Mouse (Mus musculus) forebrain, embryonic 14.5 days (tissue): ENCODE results near the gene Clec4f. TPM values are rescaled to one million over a fixed set of nuclear protein-coding genes. Genes with fewer than 3 reads are reported as not detected.

ENCODE experiments used
- ATAC-seq: fragments of 200-750 bp; cut with Nextera tagmentation; 2 replicates; pipeline ENCODE4 v1.8.0; 2017; ENCODE audit warnings: mild to moderate bottlenecking, moderate library complexity
- DNase-seq: peaks from one replicate; pipeline ENCODE4 v3.0.0-alpha.2; 2015; ENCODE audit warnings: low spot score
- H3K27ac ChIP-seq: fragments of 300-500 bp; sonication (generic); 2 replicates; pipeline ENCODE4 v1.5.1; 2014; ENCODE audit warnings: low read depth, mild to moderate bottlenecking, control low read depth, low read length, moderate library complexity
- H3K27me3 ChIP-seq: fragments of 300-500 bp; sonication (generic); replicated peaks from 2 replicates; pipeline ENCODE4 v1.6.1; 2014; ENCODE audit warnings: low read length, control low read depth, mixed read lengths; ENCODE audit not compliant: control insufficient read depth, insufficient read depth
- H3K36me3 ChIP-seq: fragments of 300-500 bp; sonication (generic); 2 replicates; pipeline ENCODE4 v1.6.1; 2014; ENCODE audit warnings: low read length, control low read depth; ENCODE audit not compliant: control insufficient read depth, insufficient read depth
- H3K4me1 ChIP-seq: fragments of 300-500 bp; sonication (generic); 2 replicates; pipeline ENCODE4 v1.6.1; 2014; ENCODE audit warnings: antibody characterized with exemption, low read length, control low read depth; ENCODE audit not compliant: control insufficient read depth, insufficient read depth
- H3K4me2 ChIP-seq: fragments of 300-500 bp; sonication (generic); 2 replicates; pipeline ENCODE4 v1.6.1; 2014; ENCODE audit warnings: mild to moderate bottlenecking, control low read depth, low read length
- H3K4me3 ChIP-seq: fragments of 300-500 bp; sonication (generic); 2 replicates; pipeline ENCODE4 v1.5.1; 2014; ENCODE audit warnings: low read depth, low read length, control low read depth
- H3K9ac ChIP-seq: fragments of 300-500 bp; sonication (generic); 2 replicates; pipeline ENCODE4 v1.6.1; 2014; ENCODE audit warnings: mild to moderate bottlenecking, low read length, control low read depth, moderate library complexity
- H3K9me3 ChIP-seq: fragments of 300-500 bp; sonication (generic); replicated peaks from 2 replicates; pipeline ENCODE4 v1.6.1; 2016; ENCODE audit warnings: low read length, control low read depth, mixed read lengths; ENCODE audit not compliant: control insufficient read depth
- WGBS: fragments of 180-500 bp; shearing (Covaris S2); extraction: QIAGEN DNeasy Blood & Tissue Kit; methylation state at CpG from one replicate; pipeline ENCODE4 v1.1.7; 2014; 5-methylcytosine and 5-hydroxymethylcytosine counted together
- polyA plus RNA-seq: library from polyadenylated mRNA; unstranded; fragments of >200 nt; fragmentation: Nextera tagmentation; extraction: Ambion mirVana; gene quantifications from 2 replicates; pipeline ENCODE4 v1.2.1, GENCODE M21; 2014

Gene Clec4f
- polyA plus RNA-seq, 1 experiment from 2014 or later: not detected

- WGBS: 0% methylated on average over 7 of the region's 7 CpGs
- no peak for DNase-seq
- H3K9me3 ChIP-seq: no peaks in the 10 kb centered on the region
These were observed 40.7 kb upstream of the Clec4f start for GRCm38 (mm10) chr6:83696684-83697083.

GRCm38 (mm10) chr6:83695731-83696130, 39.7 kb upstream of the Clec4f start:
- Histone ChIP-seq H3K4me1 (no peaks in the 10 kb centered on the region), H3K4me3 (no peak overlapping the region), H3K9me3 (no peaks in the 10 kb centered on the region), H3K9ac (no peak overlapping the region), H3K27ac (no peak overlapping the region), H3K27me3 (peaks cover 96% of the 10 kb centered on the region), H3K36me3 (no peaks in the 10 kb centered on the region), H3K4me2 (no peak overlapping the region)
- WGBS: 4% methylated on average over 3 of the region's 3 CpGs
- no peak for DNase-seq
- no peak for ATAC-seq

More at GRCm38 (mm10) chr6:83696684-83697083, 40.7 kb upstream of the Clec4f start:
- H3K4me2 ChIP-seq: no peak overlapping the region
- ATAC-seq: no peak
- H3K9ac ChIP-seq: no peak overlapping the region
- no peaks in the 10 kb centered on the region for H3K4me1 ChIP-seq
- peaks cover 94% of the 10 kb centered on the region for H3K27me3 ChIP-seq
- no peaks in the 10 kb centered on the region for H3K36me3 ChIP-seq
- no peak overlapping the region for H3K27ac ChIP-seq
- no peak overlapping the region for H3K4me3 ChIP-seq

GRCm38 (mm10) chr6:83693835-83694234, 37.8 kb upstream of the Clec4f start:
- under 1% methylated on average over 9 of the region's 9 CpGs for WGBS
- H3K36me3 ChIP-seq: no peaks in the 10 kb centered on the region

GRCm38 (mm10) chr6:83692962-83693361, 37.0 kb upstream of the Clec4f start:
- DNase-seq (no peak), ATAC-seq (no peak)
- H3K36me3 ChIP-seq: no peaks in the 10 kb centered on the region
- H3K9ac ChIP-seq: no peak overlapping the region
- H3K27ac ChIP-seq: no peak overlapping the region
- H3K9me3 ChIP-seq: no peaks in the 10 kb centered on the region
- under 1% methylated on average over 12 of the region's 12 CpGs for WGBS
- H3K4me1 ChIP-seq: no peaks in the 10 kb centered on the region
- peaks cover 86% of the 10 kb centered on the region for H3K27me3 ChIP-seq
- no peak overlapping the region for H3K4me2 ChIP-seq
- H3K4me3 ChIP-seq: no peak overlapping the region

More at GRCm38 (mm10) chr6:83693835-83694234, 37.8 kb upstream of the Clec4f start:
- Histone ChIP-seq H3K27me3 (peaks cover 91% of the 10 kb centered on the region), H3K4me1 (no peaks in the 10 kb centered on the region), H3K4me2 (no peak overlapping the region), H3K9me3 (no peaks in the 10 kb centered on the region), H3K27ac (no peak overlapping the region), H3K9ac (no peak overlapping the region), H3K4me3 (no peak overlapping the region)
- DNase-seq (peak; percentile 88), ATAC-seq (no peak)

GRCm38 (mm10) chr6:83690936-83691335, 34.9 kb upstream of the Clec4f start:
- Histone ChIP-seq H3K4me1 (no peaks in the 10 kb centered on the region), H3K4me2 (no peak overlapping the region), H3K27me3 (peaks cover 67% of the 10 kb centered on the region), H3K27ac (no peak overlapping the region), H3K9ac (no peak overlapping the region), H3K4me3 (no peak overlapping the region), H3K9me3 (no peaks in the 10 kb centered on the region), H3K36me3 (no peaks in the 10 kb centered on the region)
- 65% methylated on average over 2 of the region's 2 CpGs for WGBS
- no peak for ATAC-seq
- no peak for DNase-seq

GRCm38 (mm10) chr6:83690277-83690676, 34.3 kb upstream of the Clec4f start:
- H3K4me1 ChIP-seq: no peaks in the 10 kb centered on the region
- H3K27me3 ChIP-seq: peaks cover 67% of the 10 kb centered on the region
- no peak overlapping the region for H3K4me3 ChIP-seq
- no peak overlapping the region for H3K9ac ChIP-seq
- 26% methylated on average over 4 of the region's 5 CpGs for WGBS
- DNase-seq (peak; percentile 64), ATAC-seq (no peak)
- H3K9me3 ChIP-seq: no peaks in the 10 kb centered on the region
- no peak overlapping the region for H3K27ac ChIP-seq
- no peaks in the 10 kb centered on the region for H3K36me3 ChIP-seq
- no peak overlapping the region for H3K4me2 ChIP-seq

- ATAC-seq (no peak), DNase-seq (no peak)
- Histone ChIP-seq H3K9ac (no peak overlapping the region), H3K4me2 (no peak overlapping the region), H3K4me3 (no peak overlapping the region), H3K4me1 (no peaks in the 10 kb centered on the region), H3K9me3 (no peaks in the 10 kb centered on the region), H3K27me3 (peaks cover 61% of the 10 kb centered on the region), H3K27ac (no peak overlapping the region), H3K36me3 (no peaks in the 10 kb centered on the region)
- WGBS: 80% methylated on average over 4 of the region's 4 CpGs
These were observed 33.4 kb upstream of the Clec4f start for GRCm38 (mm10) chr6:83689374-83689773.

GRCm38 (mm10) chr6:83677757-83678156, 21.8 kb upstream of the Clec4f start, which contains the start of gene Cd207:
TSS of gene Cd207 (minus strand) at chr6:83677857.
- no peak within 1 kb of the TSS for H3K4me3 ChIP-seq
- no peaks in the 10 kb centered on the region for H3K36me3 ChIP-seq
- no peaks in the 10 kb centered on the region for H3K9me3 ChIP-seq
- no peaks in the 10 kb centered on the region for H3K27me3 ChIP-seq
- no peak within 1 kb of the TSS for H3K9ac ChIP-seq
- no peaks in the 10 kb centered on the region for H3K4me1 ChIP-seq
- 75% methylated on average over 4 of the region's 4 CpGs for WGBS
- no peak within 1 kb of the TSS for H3K4me2 ChIP-seq
- DNase-seq (no peak), ATAC-seq (no peak)
- no peak within 1 kb of the TSS for H3K27ac ChIP-seq

GRCm38 (mm10) chr6:83673395-83673794, 17.4 kb upstream of the Clec4f start:
- Histone ChIP-seq H3K4me3 (no peak overlapping the region), H3K27ac (no peak overlapping the region), H3K4me1 (no peaks in the 10 kb centered on the region), H3K9ac (no peak overlapping the region), H3K36me3 (no peaks in the 10 kb centered on the region), H3K27me3 (no peaks in the 10 kb centered on the region), H3K9me3 (no peaks in the 10 kb centered on the region), H3K4me2 (no peak overlapping the region)
- WGBS: 7% methylated on average over 4 of the region's 4 CpGs
- ATAC-seq (peak; percentile 34; the same call in 1 of the 2 replicates), DNase-seq (peak; percentile 88)
